Mouse (Mus musculus) embryo, embryonic 11.5 days (tissue): ENCODE measurements at regions not wholly inside any gene's neighbourhood (a gene's known extent, or its start where the extent isn't known, plus 50 kb on each side); places are given as distances from the start of the nearest gene placed in this dataset.

Experiments used
- DNase-seq: peaks from one replicate; pipeline ENCODE4 v3.0.0-alpha.2; 2012; ENCODE audit warnings: low read depth, low spot score

DNA sequence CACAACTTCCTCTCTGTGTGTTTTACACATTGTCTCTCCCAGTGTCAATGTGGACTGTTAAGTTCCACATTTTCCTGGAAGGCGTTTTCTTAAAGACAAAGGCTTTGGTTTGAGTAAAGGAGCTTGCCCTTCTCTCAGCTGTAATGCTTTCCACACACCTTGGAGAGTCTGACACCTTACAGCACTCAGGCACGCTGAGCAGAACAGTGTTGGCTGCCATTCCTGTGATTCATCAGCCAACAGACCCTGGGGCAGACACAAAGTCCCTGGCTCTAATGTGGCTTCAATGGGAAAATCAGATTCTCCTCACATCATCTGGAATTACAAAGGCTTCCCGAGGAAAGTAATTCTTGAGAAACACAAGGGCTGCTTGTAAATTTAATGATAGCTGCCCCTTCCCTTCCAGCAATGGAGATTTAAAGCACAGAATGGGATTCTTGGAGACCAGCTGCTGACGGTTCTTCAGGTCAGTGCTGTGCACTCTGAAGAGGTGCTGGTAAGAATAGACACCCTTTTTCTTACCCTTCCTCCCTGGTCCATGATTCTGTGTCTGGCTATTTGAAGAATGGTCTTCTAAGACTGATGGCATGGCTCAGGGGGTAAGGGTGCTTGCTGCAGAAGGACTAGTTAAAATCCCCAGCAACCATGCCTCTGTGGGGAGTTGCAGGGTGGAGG, 468.4 kb upstream of the Nr2f2 start:
- no peak for DNase-seq

DNA sequence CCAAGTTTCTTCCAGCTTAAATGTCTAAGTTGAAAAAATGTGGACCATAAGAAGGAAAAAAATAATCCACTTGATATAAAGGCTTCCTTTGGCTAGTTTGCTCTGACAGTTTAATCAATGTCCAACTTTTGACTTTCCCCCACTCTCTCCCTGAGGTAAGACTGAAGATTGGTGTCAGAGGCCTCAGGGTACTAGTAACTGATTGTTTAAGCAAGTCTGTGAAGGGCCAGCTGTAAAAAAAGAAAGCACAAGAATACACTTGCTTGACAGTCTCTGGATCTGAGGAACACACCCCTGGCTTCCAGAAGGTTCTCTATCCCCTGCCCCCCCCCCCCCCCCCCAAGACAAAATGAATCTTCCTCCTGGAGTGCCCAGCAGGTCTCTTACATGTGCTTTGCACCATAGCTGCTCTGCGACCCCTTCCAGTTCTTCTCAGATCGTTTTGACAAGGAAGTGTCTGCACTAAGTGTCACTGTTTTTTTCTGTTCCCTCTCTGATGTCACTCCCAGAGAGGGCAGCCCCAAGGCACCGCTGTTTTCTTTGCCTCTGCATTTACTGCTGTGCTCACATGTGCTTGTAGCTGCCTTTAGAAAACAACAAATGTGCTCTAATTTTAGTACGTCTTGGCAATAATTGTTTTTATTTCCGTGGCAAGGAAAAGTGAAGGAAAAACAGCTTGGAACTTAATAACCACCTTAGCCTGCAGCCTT, 462.1 kb upstream of the Nr2f2 start:
- DNase-seq = no peak

DNA sequence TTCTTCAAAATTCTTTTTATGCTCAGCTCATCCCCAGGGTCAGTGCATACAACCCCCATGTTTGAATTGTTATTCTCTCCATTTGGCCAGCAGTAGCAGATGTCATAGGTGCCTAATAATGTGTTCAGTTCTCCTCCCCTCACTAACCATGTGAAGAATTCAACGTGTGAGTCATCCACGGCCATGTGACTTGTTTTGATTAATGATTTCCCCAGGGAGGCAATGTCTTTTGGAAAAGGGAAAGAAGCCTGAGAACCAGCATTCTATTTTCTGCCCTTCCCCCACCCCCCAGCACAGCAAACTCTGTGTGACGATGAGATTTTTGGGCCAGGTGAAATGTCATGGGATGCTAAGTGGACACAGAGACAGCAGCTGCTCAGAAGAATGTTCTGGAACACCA, 459.5 kb upstream of the Nr2f2 start:
- DNase-seq = no peak

- DNase-seq = no peak
These were observed 456.5 kb upstream of the Nr2f2 start for GRCm38 (mm10) chr7:70823020-70823419.

GRCm38 (mm10) chr7:70822310-70822821, 455.8 kb upstream of the Nr2f2 start:
- DNase-seq = no peak

GRCm38 (mm10) chr7:70821861-70822260, 455.3 kb upstream of the Nr2f2 start:
- no peak for DNase-seq

DNA sequence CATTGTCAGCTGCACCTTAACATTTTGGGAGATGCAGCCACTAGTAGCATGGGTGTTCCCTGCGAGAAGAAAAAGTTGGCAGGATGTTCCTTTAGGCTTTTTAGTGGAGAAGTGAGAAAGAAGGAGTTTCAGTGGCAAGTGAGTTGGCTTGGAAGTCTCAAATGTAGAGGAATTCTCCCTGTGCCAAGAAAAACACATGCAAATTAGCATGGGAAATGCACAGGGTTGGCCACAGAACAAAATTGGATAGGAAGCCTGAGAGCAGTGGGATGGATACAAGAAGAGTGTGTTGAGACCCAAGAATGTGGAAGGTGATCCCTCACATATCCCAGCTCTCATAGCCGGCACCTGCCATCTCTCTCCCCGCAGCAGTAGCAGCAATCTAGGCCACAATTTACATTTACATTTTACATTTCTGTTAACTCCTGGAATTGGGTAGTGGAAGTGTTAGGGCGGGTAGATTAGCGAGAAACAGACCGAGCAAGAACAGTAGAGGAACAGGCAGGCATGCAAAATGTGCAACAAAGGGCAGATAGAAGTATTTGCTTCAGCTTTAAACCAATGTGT, 450.9 kb upstream of the Nr2f2 start:
- no peak for DNase-seq

GRCm38 (mm10) chr7:70814391-70814790, 447.9 kb upstream of the Nr2f2 start:
- DNase-seq = no peak

DNA sequence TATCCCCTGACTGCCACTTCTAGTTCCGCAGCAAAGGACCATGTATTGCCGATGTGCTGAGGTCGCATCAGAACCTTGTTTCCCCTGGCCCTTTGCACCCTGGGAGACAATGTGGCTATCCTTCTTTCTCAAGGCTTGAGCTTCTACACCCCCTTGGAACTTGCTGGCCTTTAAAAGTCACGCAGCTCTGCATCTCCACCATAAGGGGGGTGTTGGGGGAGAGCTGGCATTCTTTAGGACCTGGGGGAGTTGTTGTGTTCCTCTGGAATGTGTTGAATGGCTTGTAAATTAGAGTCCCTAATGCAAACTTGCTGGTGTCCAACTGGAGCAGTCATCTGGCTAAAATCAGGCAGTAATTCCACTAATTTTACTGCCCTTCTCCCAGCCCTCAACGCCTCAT, 446.6 kb upstream of the Nr2f2 start:
- no peak for DNase-seq

GRCm38 (mm10) chr7:70810411-70811090, 444.0 kb upstream of the Nr2f2 start:
- no peak for DNase-seq

GRCm38 (mm10) chr7:70804281-70804680, 437.7 kb upstream of the Nr2f2 start:
- no peak for DNase-seq

DNA sequence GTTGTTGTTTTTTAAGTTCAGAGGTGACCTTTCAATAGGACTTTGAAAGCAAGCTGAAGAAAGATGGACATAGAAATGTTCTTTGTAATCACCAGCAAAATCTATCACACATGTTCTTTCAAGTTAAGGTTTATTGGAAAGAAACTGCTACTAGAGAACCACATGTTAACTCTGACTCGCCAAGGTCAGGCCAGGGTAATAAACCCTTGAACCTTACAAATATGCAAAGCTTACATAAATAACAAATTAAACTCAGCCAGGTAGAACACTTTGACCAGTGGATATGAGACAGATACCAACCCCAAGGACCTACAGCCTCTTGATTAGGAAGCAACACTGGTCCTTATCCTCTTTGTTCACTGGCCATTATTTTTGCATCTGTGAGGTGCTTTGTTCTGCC, 433.4 kb upstream of the Nr2f2 start:
- no peak for DNase-seq

DNA sequence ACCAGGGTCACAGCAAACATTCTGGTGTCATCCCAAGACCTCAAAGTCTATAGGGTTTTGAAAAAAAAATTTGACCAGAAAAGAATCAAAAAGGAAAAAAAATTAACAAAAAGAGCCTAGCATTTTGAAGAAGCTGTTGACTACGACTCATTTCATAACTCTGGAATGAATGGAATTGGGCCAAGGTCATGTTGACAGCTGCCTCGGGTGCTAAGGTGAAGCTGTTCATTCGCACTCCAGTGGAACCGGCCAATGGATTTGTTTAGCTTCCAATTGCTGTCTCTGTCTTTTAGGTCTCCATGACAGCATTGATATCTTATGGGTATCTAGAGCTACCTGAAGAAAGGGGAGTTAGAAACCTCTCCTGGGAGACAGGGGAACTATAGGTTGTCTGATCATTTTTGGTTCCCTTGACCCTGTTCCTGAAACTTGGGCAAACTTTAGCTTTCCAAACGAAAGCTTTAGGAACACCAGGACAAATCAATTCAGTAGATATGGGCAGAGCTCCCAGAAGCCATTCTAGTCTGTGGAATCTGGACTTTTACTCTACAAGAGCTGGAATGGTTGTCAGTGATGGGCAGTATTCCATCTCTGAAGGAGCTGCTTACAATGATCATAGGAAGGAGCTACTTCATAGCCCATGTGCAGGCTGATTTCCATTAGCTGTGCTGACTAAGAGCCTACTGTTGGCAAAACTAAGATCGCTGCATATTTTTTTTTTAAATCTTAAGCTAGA, 432.7 kb upstream of the Nr2f2 start:
- DNase-seq = no peak

GRCm38 (mm10) chr7:70796038-70796760, 429.7 kb upstream of the Nr2f2 start:
- DNase-seq = no peak

- no peak for DNase-seq
These were observed 422.6 kb upstream of the Nr2f2 start for GRCm38 (mm10) chr7:70788902-70789796.

DNA sequence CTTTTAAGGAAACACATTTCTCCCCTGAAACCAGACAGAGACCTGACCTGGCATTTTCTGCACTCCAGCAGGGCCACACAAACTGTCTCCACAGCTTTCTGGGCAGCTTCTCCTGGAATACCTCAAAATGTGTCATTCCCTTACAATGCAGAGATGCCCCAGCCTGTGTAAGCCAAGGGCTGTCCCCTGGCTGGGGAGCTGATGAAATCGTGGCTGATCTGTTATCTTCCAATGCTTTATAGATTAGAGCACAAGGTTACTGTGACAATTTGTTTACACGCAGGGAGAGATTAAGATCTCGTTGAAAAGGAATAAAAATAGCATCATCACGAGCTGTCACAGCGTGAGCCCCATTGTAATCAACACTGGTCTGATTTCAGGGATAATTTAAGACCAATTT, 421.4 kb upstream of the Nr2f2 start:
- no peak for DNase-seq

- DNase-seq = no peak
These were observed 414.3 kb upstream of the Nr2f2 start for GRCm38 (mm10) chr7:70780742-70781332.

DNA sequence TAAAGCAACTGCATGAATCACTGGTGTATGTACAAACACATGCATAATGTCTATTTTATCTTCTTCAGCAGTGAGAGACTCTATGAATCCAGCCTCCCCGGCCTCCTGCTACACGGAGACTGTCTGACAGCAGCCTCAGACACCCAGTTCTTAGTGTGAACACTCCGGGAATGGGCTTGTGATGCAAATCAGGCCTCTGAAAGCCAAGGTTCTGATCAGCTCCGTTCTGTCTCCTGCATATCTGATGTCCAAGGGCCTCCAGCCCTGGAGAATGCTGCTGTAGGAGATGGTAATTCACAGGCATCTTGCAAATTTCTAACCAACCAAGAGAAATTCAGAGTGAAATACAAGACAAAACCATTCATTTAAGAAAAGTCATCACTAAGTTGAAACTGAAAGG, 411.2 kb upstream of the Nr2f2 start:
- DNase-seq = no peak

GRCm38 (mm10) chr7:70769655-70770054, 403.1 kb upstream of the Nr2f2 start:
- no peak for DNase-seq

GRCm38 (mm10) chr7:70767697-70768096, 401.2 kb upstream of the Nr2f2 start:
- DNase-seq = no peak
